Mouse (Mus musculus) megakaryocyte progenitor cell, adult 5-6 weeks (primary cell): ENCODE measurements at regions not wholly inside any gene's neighbourhood (a gene's known extent, or its start where the extent isn't known, plus 50 kb on each side); places are given as distances from the start of the nearest gene placed in this dataset.

ENCODE experiments used
- ATAC-seq: replicated peaks from 2 replicates; pipeline ENCODE4 v1.8.0; 2016; ENCODE audit warnings: mild to moderate bottlenecking, moderate TSS enrichment, inconsistent platforms; ENCODE audit not compliant: poor library complexity

DNA sequence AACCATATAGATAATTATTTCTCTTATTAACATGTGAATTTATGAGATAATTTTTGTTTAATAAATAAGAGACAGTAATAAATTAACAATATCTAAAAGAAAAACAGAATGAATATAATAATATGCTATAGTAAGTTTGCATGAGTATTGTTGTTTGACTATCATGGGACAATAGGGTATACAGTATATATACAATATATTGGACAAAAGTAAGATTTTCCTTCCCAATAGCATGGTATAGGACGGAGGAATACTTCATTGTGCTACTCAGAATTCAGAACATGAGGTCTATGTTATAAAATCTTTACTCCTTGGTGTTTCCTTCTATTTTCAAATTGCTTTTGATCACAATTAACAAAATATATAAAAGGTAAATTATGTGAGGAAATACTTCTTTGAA is 771.0 kb upstream of the Pcdh20 start:
- no peak for ATAC-seq

DNA sequence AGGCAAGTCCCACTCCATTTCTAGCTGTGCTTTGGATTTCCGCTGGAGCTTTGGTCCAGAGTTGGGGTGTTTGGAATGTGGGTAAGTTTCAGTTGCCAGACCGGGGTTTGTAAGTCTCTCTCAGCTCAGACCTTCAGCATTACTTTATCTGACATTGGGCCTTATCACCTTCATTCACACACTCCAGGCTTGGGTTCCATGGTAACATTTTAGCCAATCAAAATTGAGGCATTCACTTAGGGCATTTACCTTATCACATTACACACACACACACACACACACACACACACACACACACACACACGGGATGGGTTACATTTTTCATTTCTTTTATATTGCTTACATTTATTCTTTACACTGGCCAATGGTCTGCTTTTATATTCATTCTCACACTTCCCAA is 765.3 kb upstream of the Pcdh20 start:
- no peak for ATAC-seq

DNA sequence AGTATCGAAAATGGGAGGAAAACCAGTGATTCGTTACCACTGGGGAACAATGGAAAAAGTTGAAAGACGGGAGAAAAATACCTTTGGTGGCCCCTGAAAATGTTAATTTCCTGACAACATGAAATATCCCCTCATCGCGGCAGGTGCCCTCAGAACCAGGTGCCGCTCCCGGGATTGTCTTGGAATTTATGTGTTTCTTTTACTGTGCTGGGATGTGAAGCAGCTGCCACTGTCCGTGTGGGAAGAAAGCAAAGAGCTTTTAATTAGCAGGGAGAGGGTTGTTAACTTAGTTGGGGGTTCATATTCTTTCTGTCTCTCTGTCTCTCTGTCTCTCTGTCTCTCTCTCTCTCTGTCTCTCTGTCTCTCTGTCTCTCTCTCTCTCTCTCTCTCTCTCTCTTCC is 759.3 kb upstream of the Pcdh20 start:
- no peak for ATAC-seq

DNA sequence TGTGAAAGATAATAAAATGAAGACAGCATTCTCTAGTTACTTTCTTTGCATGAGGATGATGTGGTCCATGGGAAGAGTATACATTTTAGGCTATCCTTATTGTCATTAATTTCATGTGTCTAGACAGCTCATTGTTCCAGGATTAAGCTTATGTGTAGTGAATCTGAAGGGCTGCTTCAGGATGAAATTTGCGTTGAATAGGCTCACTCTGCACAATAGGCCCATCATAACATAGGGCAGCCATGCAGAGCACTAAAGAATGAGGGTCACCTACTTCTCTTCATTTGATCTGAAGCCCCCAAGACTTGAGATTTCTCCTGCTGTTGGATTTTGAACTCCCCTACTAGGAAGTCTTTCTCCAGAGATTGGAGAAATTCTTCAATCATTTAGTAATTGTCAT is 746.2 kb upstream of the Pcdh20 start:
- ATAC-seq: no peak

- ATAC-seq: peak; percentile 65
Measured at GRCm38 (mm10) chr14:89181386-89181979, 710.3 kb upstream of the Pcdh20 start.

- no peak for ATAC-seq
Measured at GRCm38 (mm10) chr14:89142994-89143686, 671.9 kb upstream of the Pcdh20 start.

- ATAC-seq: no peak
Measured at GRCm38 (mm10) chr14:89099296-89099695, 628.1 kb upstream of the Pcdh20 start.

GRCm38 (mm10) chr14:89089661-89090060 is 618.5 kb upstream of the Pcdh20 start:
- no peak for ATAC-seq

DNA sequence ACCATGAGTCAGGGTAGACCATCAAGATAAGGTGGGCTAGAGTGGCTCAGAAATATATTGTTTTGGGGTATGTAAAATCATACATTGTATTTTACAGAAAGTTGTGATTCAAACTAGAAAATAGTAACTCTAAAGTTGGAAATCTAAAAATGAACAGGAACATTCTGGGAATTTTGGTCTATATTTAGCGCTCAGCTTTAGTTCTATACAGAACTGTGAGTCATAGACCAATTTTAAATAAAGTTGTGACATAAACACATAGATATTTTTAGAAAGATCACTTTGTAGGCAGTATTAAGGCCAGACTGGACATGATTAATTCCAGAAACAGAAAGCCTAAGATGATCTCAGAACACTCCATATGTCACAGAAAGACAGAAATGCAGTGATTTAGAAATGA is 604.8 kb upstream of the Pcdh20 start:
- ATAC-seq: no peak

DNA sequence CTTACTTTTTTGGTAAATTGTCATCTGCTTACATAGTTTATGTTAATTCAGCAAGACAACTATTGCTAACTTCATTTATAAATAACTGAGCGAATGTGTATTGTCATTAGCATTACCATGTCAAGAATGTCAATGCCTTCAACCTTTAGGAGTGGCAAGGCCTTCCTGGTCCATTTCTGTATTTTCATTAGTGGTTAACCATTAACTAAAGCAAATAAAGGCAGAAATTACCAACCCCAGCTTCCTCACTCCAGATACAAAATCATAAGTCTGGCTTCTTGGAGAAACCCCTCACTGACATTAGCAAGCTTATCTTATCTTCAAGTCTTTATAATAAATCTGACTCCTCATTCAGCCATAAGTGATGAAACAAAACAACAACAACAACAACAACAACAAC is 592.8 kb upstream of the Pcdh20 start:
- ATAC-seq: no peak

DNA sequence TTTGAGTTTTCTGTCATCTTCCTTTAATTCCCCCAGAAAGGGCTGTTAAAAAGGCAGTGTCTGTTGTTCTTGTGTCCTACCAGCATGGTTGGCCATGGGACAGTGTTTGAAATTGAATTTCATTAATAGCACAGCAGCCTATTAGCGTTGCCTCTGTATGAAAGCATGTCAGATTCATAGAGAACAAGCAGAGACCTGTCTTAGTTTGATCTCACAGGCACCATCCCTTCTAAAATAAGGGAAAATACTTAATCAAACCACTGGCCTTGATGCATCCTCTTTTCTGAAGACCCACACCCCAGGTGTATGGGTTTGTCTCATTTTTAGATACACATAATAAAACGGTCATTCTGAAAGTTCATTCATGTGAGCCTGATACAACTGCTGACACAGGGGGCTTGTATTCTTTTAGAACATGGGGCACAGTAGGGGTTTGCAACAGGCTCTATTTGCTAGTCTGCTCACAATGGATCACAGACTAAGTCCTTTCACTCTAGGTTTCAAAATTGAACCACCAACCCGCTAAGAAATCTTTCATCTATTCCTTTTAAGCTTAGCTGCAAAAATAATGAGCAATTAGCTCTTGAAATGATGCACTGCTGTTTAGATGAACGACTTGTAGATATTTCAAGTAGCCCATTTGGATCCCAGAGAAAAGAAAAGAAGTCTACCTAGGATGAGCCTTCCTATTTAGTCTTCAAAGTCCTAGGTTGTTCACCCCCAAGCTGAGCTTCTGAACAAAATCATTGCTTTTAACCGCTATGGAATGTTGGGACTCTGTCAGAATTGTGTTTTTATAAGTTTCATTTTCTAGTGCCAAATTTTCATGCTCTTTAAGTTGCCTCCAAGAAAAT is 591.6 kb upstream of the Pcdh20 start:
- ATAC-seq: no peak

- no peak for ATAC-seq
Measured at GRCm38 (mm10) chr14:89061319-89061718, 590.1 kb upstream of the Pcdh20 start.

DNA sequence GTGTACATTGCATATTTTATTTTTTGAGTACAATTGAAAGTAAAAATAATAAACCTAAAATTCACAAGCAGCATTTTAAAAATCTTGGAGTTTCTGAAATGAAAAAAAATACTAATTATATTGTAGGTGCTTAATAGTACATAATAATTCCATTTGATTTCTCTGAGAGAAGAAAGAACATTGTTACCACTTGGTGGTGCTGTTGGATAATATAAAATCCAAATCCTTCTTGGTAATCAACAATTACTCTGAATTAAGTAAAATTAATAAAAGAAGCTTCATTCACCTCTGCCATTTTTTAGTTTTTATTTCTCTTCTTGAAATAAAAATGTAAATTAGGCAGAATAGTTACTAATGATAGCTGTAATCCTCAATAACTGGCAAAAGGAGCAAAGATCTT is 563.2 kb upstream of the Pcdh20 start:
- ATAC-seq: no peak

GRCm38 (mm10) chr14:89011440-89011839 is 540.2 kb upstream of the Pcdh20 start:
- no peak for ATAC-seq

GRCm38 (mm10) chr14:89009648-89010047 is 538.5 kb upstream of the Pcdh20 start:
- ATAC-seq: no peak

GRCm38 (mm10) chr14:88981895-88982294 is 510.7 kb upstream of the Pcdh20 start:
- ATAC-seq: peak; percentile 73

DNA sequence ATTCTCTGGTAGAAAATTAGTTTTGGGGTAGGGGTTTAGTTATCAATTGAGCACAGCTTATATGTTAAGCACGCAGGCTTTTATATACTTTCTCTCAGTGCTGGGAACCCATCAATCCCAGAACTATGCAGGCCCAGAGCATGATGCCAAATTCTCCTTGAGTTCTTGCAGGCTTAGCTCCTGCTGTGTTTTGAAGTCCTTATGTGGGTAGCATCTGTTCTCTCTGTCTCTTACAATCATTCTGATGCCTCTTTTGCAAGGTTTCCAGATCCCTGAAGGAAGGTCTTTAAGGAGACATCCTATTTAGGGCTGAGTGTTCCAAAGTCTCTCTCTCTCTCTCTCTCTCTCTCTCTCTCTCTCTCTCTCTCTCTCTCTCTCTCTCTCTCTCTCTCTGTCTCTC is 504.8 kb upstream of the Pcdh20 start:
- no peak for ATAC-seq

GRCm38 (mm10) chr14:88934569-88934968 is 463.4 kb upstream of the Pcdh20 start:
- ATAC-seq: no peak
